Mouse (Mus musculus) intestine, embryonic 16.5 days (tissue): ENCODE measurements around the gene Slc9a3r2. TPM values are rescaled to one million over a fixed set of nuclear protein-coding genes. Genes with fewer than 3 reads are reported as not detected.
"Not testable (repeated sequence)": the region's sequence is repeated elsewhere in the genome, so short reads cannot be mapped to it uniquely, and the experiment has no call there.

ENCODE experiments used
- ATAC-seq: fragments of 200-750 bp; cut with Nextera tagmentation; 2 replicates; pipeline ENCODE4 v1.8.0; 2017; ENCODE audit warnings: moderate TSS enrichment, moderate library complexity
- H3K27ac ChIP-seq: fragments of 300-500 bp; sonication (generic); 2 replicates; pipeline ENCODE4 v1.5.1; 2014; ENCODE audit warnings: mild to moderate bottlenecking, low read length
- H3K27me3 ChIP-seq: fragments of 300-500 bp; sonication (generic); replicated peaks from 2 replicates; pipeline ENCODE4 v1.6.1; 2014; ENCODE audit warnings: low read length, control low read depth, mixed read lengths; ENCODE audit not compliant: control insufficient read depth, insufficient read depth
- H3K36me3 ChIP-seq: fragments of 300-500 bp; sonication (generic); 2 replicates; pipeline ENCODE4 v1.6.1; 2014; ENCODE audit warnings: low read length, control low read depth; ENCODE audit not compliant: control insufficient read depth, insufficient read depth
- H3K4me1 ChIP-seq: fragments of 300-500 bp; sonication (generic); 2 replicates; pipeline ENCODE4 v1.6.1; 2014; ENCODE audit warnings: low read length, control low read depth, mixed read lengths; ENCODE audit not compliant: control insufficient read depth, insufficient read depth
- H3K4me2 ChIP-seq: fragments of 300-500 bp; sonication (generic); 2 replicates; pipeline ENCODE4 v1.6.1; 2014; ENCODE audit warnings: low read depth, low read length, control low read depth
- H3K4me3 ChIP-seq: fragments of 300-500 bp; sonication (generic); 2 replicates; pipeline ENCODE4 v1.5.1; 2014; ENCODE audit warnings: mild to moderate bottlenecking, low read length
- H3K9ac ChIP-seq: fragments of 300-500 bp; sonication (generic); 2 replicates; pipeline ENCODE4 v1.6.1; 2014; ENCODE audit warnings: low read depth, low read length
- H3K9me3 ChIP-seq: fragments of 300-500 bp; sonication (generic); 2 replicates; pipeline ENCODE4 v1.6.1; 2016; ENCODE audit warnings: low read length, control low read depth; ENCODE audit not compliant: control insufficient read depth
- WGBS: fragments of 180-500 bp; shearing (Covaris S2); extraction: QIAGEN DNeasy Blood & Tissue Kit; methylation state at CpG from one replicate; pipeline ENCODE4 v1.1.7; 2014; 5-methylcytosine and 5-hydroxymethylcytosine counted together
- polyA plus RNA-seq: library from polyadenylated mRNA; unstranded; fragments of >200 nt; fragmentation: Nextera tagmentation; extraction: Ambion mirVana; gene quantifications from 2 replicates; pipeline ENCODE4 v1.2.1, GENCODE M21; 2015

The Slc9a3r2 gene
- polyA plus RNA-seq, 1 experiment from 2014 or later: 38.6 TPM

DNA sequence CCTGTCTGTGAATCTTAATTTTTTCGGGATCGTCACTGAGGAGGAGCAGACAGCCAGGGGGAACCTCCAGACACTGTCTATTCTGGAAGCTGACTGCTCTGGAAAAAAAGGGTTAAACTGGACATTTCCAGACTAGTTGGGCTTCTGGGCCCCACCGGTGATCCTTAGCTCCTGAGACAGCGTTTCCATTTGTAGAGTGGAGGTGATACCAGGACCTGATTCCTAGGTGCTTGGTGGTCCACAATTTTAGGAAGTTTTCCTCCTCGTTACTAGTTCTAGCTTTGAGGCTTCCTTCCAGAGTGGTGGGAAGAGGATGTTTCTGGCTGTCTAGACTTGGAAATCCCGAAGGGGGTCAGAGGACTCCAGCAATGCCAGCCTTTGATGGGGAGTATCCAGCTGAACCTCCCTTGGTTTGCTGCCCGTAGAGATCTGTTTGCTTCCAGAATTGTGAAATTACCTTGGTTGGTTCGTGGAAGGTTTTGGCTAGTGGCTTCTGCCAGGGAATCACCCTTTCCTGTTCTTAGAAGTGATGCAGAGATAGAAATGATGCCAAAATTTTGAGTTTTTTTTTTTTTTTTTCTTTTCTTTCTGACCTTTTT is 20.2 kb upstream of the Slc9a3r2 start:
- no peak for ATAC-seq
- Histone ChIP-seq H3K9ac (peak overlapping the region; percentile 91), H3K27ac (peak overlapping the region; percentile 80), H3K4me3 (peak overlapping the region; percentile 92), H3K4me1 (peaks cover 25% of the 10 kb centered on the region), H3K36me3 (no peaks in the 10 kb centered on the region), H3K9me3 (no peaks in the 10 kb centered on the region), H3K4me2 (peak overlapping the region; percentile 92), H3K27me3 (no peaks in the 10 kb centered on the region)
- 8% methylated on average over 8 of the region's 8 CpGs for WGBS

DNA sequence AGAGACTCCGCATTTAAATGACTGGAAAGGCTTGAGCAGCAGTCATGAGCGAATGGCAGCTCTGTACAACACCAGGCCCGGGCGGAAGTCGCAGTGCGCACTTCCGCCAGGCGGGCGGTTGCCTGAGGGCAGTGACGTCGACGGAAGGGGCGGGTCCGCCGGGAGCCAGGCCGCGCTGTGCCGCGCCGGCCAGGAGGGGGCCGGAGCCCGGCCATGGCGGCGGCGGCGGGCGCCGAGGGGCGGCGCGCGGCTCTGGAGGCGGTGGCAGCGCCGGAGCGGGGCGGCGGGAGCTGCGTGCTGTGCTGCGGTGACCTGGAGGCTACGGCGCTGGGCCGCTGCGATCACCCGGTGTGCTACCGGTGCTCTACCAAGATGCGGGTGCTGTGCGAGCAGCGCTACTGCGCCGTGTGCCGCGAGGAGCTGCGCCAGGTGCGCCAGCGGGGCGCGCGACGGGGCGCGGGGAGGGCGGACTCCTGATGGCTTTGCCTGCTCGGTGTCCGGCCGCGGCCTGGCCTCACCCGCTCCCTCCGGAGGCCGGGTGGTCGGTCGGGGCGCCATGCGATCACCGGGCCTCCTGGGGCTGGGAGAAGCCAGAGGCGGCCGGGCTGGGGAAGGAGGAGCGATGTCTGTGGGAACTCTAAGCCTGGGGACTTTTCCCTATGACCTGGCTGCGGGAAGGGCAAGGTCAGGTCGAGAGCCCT is 19.6 kb upstream of the Slc9a3r2 start, which contains the start of gene Zfp598:
Gene Zfp598 (plus strand): TSS at position 143 of the 701 bp plus-strand sequence.
- peak within 1 kb of the TSS; percentile 91 for H3K9ac ChIP-seq
- peak within 1 kb of the TSS; percentile 92 for H3K4me3 ChIP-seq
- ATAC-seq: peak; percentile 97
- H3K9me3 ChIP-seq: no peaks in the 10 kb centered on the region
- H3K27me3 ChIP-seq: no peaks in the 10 kb centered on the region
- peaks cover 25% of the 10 kb centered on the region for H3K4me1 ChIP-seq
- no peaks in the 10 kb centered on the region for H3K36me3 ChIP-seq
- WGBS: under 1% methylated on average over 77 of the region's 80 CpGs
- H3K27ac ChIP-seq: peak within 1 kb of the TSS; percentile 80
- H3K4me2 ChIP-seq: peak within 1 kb of the TSS; percentile 92

DNA sequence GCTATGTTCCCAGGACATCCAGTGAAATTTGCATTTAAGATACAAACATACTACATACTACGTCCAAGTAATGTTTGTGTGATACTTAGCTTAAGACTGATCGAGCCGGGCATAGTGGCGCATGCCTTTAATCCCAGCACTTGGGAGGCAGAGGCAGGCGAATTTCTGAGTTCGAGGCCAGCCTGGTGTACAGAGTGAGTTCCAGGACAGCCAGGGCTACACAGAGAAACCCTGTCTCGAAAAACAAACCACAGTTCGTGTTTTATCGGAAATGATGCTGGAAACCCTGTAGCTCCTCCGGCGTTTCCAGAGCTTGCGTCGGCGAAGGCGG is 19.1 kb upstream of the Slc9a3r2 start:
- not testable (repeated sequence) for H3K9me3 ChIP-seq, H3K36me3 ChIP-seq, H3K27me3 ChIP-seq
- H3K4me2 ChIP-seq: peak overlapping the region; percentile 61
- WGBS: 7% methylated on average over 15 of the region's 15 CpGs
- peak overlapping the region; percentile 66 for H3K27ac ChIP-seq
- H3K4me1 ChIP-seq: peaks cover 25% of the 10 kb centered on the region
- H3K4me3 ChIP-seq: peak overlapping the region; percentile 92
- peak overlapping the region; percentile 91 for H3K9ac ChIP-seq
- peak; percentile 5 for ATAC-seq

DNA sequence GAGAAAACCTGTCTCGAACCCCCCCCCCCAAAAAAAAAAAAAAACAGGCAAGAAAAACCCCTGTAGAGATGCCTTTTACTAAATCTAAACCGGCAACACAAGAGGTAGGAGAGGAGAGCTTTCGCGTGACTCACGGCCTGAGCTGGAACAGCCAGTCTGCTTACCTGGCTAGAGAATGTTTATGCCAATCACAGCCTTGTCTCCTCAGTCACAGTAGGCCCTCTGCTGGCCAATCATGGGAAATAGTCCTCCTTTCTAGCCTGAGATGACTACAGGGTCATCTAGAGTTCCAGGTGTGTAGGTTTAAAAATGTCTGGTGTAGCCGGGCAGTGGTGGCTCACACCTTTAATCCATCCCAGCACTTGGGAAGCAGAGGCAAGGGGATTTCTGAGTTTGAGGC is 17.3 kb upstream of the Slc9a3r2 start:
- 23% methylated on average over 6 of the region's 6 CpGs for WGBS
- H3K4me1 ChIP-seq: peaks cover 22% of the 10 kb centered on the region
- peak; percentile 17; the same call in 1 of the 2 replicates for ATAC-seq
- H3K27me3 ChIP-seq: no peaks in the 10 kb centered on the region; the same call in 1 of the 2 replicates
- no peak overlapping the region for H3K4me2 ChIP-seq
- no peaks in the 10 kb centered on the region for H3K36me3 ChIP-seq
- H3K9me3 ChIP-seq: no peaks in the 10 kb centered on the region
- H3K9ac ChIP-seq: no peak overlapping the region
- H3K4me3 ChIP-seq: no peak overlapping the region
- no peak overlapping the region for H3K27ac ChIP-seq

DNA sequence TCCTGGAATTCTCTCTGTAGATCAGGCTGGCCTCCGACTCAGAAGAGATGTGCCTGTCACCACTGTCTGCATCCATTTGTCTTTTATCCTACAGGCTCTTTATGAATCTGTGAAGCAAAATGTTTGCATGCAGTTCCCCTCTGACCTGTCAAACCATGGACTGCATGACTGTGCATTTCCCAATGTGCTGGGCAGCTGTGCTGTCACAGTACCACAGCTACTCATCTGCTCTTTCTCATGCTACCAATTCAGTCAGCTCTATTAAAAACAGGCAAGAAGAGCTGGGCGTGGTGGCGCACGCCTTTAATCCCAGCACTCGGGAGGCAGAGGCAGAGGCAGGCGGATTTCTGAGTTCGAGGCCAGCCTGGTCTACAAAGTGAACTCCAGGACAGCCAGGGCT is 16.9 kb upstream of the Slc9a3r2 start:
- not testable (repeated sequence) for H3K4me2 ChIP-seq, H3K27ac ChIP-seq, H3K9me3 ChIP-seq, H3K36me3 ChIP-seq, H3K27me3 ChIP-seq, H3K9ac ChIP-seq, H3K4me3 ChIP-seq, ATAC-seq
- 68% methylated on average over 7 of the region's 7 CpGs for WGBS
- peaks cover 18% of the 10 kb centered on the region for H3K4me1 ChIP-seq

DNA sequence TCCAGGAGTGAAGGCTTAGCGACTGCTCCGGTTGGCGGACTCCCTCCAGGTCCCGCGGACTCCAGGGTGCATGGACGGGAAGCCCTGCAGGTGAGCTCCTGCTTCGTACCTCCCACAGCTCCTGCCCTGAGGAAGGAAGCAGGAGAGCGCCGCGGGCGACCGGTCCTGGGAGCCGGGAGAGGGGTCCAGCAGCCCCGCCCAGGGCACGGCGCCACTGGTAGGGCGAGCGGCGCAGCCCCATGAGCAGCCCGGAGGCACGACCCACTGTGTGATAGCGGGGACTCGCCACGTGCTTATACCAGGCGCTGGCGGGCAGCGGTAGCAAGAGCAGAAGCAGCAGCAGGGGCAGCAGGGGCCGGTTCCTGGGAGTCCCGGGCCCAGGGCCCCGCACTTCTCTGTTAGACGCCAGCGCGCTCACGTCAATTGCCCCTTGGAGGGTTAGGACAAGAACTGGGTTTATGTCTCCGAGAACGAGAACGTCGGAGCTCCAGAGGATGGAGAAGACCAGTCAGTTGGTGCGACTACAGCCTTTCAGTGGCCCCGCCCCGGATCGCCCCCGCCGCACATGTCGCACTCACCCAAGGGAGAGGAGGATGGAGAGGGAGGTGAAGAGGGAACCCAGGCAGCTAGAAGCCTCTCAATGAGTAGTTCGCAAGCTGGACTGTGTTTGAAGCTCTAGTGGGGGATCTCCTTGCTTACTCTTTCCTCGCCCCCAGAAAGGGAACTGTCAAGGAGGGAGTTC is 8.1 kb upstream of the Slc9a3r2 start, which contains the start of gene Npw:
Gene Npw (minus strand): TSS at position 441 of the 742 bp plus-strand sequence.
- peak within 1 kb of the TSS; percentile 56 for H3K4me3 ChIP-seq
- peaks cover 29% of the 10 kb centered on the region for H3K27me3 ChIP-seq
- H3K27ac ChIP-seq: no peak within 1 kb of the TSS
- peak within 1 kb of the TSS; percentile 92 for H3K4me2 ChIP-seq
- 2% methylated on average over 47 of the region's 47 CpGs for WGBS
- peak; percentile 59 for ATAC-seq
- peak within 1 kb of the TSS; percentile 71 for H3K9ac ChIP-seq
- H3K4me1 ChIP-seq: peaks cover 12% of the 10 kb centered on the region
- no peaks in the 10 kb centered on the region for H3K9me3 ChIP-seq
- no peaks in the 10 kb centered on the region for H3K36me3 ChIP-seq

DNA sequence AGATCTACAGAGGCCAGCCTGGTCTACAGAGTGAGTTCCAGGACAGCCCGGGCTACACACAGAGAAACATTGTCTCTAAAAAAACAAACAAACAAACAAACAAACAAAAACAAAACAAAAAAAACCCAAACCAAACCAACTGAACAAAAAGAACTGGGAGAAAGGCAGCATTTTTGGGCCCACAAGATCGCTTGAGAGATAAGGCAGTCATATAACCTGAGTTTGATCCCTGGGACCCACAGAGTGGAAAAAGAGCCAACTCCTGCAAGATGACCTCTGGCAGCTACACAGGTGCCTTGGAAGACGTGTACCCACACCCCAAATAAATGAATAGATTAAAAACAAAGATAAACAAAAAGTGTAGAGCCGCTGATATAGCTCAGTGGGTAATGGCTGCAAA is 4.8 kb upstream of the Slc9a3r2 start:
- Histone ChIP-seq H3K4me2 (no peak overlapping the region), H3K36me3 (no peaks in the 10 kb centered on the region), H3K27me3 (peaks cover 24% of the 10 kb centered on the region), H3K4me1 (peaks cover 17% of the 10 kb centered on the region), H3K9ac (no peak overlapping the region), H3K9me3 (no peaks in the 10 kb centered on the region), H3K27ac (no peak overlapping the region), H3K4me3 (no peak overlapping the region)
- no peak for ATAC-seq
- 73% methylated on average over 4 of the region's 4 CpGs for WGBS

DNA sequence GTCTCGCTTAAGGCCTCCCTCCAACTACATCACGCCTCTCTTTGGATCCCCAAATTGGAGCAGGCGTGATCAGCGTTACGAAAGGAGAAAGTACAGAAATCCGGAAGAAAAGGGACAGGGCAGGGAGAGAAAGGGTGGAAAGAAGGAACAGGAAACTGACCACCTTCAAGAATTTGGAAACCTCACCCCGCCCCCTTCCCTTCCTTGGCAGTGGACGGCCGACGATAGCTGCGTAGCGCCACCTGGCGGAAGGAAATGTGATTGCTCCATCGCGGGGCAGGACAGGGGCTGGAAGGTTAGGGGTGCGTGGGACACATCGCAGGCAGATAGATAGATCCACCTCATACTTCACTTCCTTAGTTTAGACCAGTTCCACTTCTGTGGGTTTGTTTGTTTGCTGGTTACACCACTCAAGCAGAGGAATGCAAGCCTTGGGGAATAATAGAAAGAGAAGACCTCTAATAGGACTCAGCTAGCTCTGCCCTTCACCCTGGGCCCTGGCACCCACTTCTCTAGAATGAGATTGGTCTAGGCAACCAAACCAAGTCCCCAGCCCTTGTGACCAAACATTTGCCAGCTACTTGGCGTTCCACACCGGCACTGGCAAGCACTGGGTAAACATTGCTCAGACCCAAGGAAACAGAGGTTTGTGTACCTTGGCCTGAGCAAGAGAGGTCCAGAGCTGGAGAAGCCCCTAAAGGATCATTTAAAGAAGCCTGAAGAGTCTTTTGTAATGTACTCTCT is 4.0 kb upstream of the Slc9a3r2 start:
- H3K4me3 ChIP-seq: peak overlapping the region; percentile 37
- H3K4me2 ChIP-seq: peak overlapping the region; percentile 69
- peaks cover 23% of the 10 kb centered on the region for H3K27me3 ChIP-seq
- peaks cover 23% of the 10 kb centered on the region for H3K4me1 ChIP-seq
- H3K9ac ChIP-seq: peak overlapping the region; percentile 57
- no peaks in the 10 kb centered on the region for H3K36me3 ChIP-seq
- H3K27ac ChIP-seq: peak overlapping the region; percentile 23; the same call in 1 of the 2 replicates
- 4% methylated on average over 19 of the region's 19 CpGs for WGBS
- no peaks in the 10 kb centered on the region for H3K9me3 ChIP-seq
- 0 out of 2 replicates have a peak, but pooled peaks have one; percentile 49 for ATAC-seq

DNA sequence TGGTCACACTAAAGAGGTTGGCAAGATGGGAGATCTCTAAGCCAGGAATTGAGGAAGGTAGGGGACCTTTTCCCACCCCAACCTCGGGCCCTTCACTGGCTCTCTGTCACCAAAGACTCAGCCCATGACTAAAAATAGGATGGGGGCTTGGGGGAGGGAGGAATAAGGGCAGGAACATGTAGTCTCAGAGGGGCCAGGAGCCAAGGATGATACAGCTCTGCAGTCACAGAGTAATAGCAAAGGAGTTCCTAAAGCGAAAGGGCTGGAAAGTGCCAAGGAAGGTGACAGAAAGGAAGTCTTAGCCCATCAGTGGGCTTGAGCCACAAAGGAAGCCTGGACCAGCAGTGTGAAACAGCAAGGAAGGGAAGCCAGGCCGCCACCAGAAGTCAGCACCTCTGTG is 1.7 kb upstream of the Slc9a3r2 start:
- H3K4me1 ChIP-seq: peaks cover 24% of the 10 kb centered on the region
- no peak overlapping the region for H3K27ac ChIP-seq
- no peak overlapping the region for H3K4me3 ChIP-seq
- H3K27me3 ChIP-seq: peaks cover 1% of the 10 kb centered on the region; the same call in 1 of the 2 replicates
- ATAC-seq: no peak
- no peak overlapping the region for H3K9ac ChIP-seq
- H3K9me3 ChIP-seq: no peaks in the 10 kb centered on the region
- H3K4me2 ChIP-seq: no peak overlapping the region
- 64% methylated on average over 3 of the region's 3 CpGs for WGBS
- H3K36me3 ChIP-seq: no peaks in the 10 kb centered on the region
